Mouse (Mus musculus) layer of hippocampus, postnatal 36 days (tissue): ENCODE results near the gene Kif1b. TPM values are rescaled to one million over a fixed set of nuclear protein-coding genes. Genes with fewer than 3 reads are reported as not detected.

Source experiments
- DNase-seq, 2 experiments: peaks; one replicate each; pipeline ENCODE4 v3.0.0; 2022
- total RNA-seq, 2 experiments: library from RNA; stranded (reverse); gene quantifications; 2 replicates each; pipeline ENCODE4 v1.2.3; 2021

Kif1b gene
- 100 to 1,000 TPM; 391 to 406 TPM for total RNA-seq

DNA sequence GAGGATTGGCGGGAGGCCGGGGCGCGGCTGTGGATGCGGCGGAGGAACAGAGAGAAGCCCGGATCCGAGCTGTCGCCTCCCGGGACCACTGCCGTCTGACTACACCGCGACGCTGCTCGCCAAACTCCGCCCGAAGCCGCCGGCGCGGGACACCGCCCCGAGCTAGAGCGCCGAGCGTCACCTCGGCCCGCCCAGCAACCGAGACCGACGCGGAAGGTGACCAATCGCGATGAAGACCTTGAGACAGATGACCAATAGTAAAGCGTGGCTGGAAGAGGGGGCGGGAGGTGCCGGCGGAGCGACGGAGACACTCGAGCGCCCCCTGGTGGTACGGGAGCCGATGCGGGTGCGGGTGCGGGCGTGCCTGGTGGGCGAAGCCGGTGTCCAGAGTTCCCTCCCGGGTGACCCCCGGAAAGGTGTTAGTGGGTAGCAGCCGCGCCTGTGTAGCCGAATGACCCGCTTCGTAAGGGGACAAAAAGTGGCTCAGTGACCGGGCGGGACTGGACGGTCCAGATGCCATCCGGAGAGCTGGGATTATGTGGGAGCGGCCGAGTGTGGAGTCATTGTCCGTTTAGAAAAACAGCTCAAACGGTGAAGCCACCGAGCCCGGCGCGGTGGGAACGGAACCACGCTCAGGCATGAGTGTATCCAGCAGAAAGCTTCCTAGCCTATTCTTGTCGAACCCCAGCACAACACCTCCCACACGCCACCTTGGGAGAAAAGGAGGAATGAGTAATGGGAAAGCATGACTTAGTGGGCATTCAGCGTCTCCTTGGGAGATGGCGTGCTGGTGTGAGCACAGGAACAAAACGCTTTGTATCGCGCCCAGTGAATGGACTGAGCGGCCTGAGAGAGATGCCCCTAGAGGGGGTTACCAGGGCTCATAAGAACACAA is at the start of gene Kif1b:
Gene Kif1b, minus strand, starts transcription at position 98 of the 895 bp plus-strand sequence.
- DNase-seq, result peak; percentile 99

DNA sequence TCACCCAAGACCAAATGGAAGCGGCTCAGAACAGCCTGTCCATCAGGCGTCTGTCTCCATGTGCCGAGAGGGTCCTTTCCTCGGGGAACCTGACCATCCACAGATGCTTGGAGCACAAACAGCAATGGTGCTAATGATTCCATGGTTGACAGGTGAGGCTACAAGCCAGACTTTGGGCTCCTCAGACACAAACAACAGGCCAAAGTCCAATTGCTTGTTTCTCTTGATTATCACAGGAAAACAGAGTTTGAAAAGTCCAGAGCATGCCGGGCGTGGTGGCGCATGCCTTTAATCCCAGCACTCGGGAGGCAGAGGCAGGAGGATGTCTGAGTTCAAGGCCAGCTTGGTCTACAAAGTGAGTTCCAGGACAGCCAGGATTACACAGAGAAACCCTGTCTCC is 47.2 kb upstream of the Kif1b start:
- no peak for DNase-seq

DNA sequence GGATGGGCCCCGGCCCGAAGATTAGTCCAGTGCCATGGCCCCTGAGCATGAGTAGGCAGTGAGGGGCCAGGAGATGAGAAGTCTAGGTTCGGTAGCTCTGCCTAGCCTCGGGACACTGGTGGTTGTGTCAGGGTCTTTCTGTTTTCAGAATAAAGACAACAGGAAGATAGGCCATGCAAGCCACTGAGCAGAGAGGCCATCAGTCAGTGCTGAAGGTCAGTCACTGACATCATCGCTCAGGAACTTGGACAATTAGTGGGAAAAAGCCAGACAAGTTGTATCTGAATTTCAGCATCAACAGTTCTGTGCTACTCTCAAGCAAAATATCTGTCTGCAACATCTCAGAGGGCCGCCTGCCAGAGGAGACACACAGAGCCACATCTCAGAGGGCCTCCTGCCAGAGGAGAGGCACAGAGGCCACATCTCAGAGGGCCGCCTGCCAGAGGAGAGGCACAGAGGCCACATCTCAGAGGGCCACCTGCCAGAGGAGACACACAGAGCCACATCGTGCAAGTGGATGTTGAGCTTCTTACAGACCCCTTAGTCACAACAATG is 44.2 kb upstream of the Kif1b start:
- no peak for DNase-seq

DNA sequence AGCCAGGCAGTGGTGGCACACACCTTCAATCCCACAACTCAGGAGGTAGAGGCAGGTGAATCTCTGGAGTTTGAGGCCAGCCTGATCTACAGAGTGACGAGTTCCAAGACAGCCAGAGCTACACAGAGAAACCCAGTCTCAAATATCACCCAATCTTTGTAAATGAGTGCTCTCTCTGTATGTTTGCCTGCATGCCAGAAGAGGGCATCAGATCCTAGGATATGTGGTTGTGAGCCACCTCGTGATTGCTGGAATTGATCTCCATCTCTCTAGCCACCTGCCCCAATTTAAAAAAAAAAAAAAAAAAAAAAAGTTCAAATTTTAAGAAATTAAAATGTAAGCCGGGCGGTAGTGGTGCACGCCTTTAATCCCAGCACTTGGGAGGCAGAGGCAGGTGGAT is 41.5 kb upstream of the Kif1b start:
- no peak for DNase-seq

DNA sequence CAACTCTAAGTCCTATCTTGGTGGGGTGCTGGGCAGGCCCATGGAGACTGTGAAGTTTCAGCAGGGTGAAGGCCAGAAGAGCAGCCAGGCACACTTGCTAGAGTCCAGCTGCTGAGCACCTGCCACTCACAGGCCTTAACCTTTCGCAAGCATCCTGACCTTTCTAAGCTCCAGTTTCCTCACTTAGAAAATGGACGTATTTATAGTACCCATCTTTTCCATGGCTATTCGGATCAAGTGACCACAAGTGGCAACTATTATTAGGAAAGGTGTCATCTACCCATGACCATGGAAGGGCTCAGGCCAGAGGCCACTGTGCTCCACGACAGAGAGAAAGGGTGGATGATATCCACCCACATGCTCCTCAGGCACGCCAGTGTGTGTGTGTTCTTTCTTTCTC is 38.4 kb upstream of the Kif1b start:
- no peak for DNase-seq

DNA sequence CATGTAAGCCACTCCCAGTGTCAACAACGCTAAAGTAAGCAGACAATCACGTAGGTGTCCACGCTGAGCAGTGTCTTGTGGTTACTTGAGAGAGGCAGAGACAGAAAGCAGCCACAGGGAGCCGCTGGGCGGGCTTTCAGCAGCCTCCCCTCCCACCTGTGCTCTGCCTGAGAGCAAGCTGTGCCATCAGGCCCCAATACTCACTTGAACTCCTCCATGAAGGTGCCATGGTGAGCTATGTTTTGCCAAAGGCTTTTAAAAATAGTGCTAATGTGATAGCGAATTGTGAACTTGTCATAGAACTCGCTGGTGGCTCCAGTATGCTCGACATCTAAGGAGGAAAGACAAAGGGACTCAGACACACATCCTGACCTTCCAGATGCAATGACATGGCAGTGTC is 36.8 kb upstream of the Kif1b start:
- DNase-seq, result no peak

DNA sequence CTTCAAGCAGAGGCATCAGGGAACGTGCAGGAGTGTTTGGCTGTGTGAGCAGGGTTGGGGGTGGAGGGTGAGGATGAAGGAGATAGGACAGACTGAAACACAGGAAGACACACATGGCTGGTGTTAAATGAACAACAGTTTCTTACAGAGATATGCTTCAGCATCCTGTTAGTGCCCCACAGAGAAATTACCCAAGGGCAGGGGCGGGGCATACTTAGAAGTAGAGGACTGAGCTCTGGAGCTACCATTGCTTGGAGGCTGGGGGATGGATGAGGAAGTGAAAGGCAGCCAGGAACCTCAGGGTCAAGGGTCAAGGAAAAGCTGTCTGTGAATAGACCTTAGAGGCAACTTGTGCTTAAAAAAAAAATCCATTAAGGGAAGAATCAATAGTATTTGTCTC is 33.2 kb upstream of the Kif1b start:
- no peak for DNase-seq

DNA sequence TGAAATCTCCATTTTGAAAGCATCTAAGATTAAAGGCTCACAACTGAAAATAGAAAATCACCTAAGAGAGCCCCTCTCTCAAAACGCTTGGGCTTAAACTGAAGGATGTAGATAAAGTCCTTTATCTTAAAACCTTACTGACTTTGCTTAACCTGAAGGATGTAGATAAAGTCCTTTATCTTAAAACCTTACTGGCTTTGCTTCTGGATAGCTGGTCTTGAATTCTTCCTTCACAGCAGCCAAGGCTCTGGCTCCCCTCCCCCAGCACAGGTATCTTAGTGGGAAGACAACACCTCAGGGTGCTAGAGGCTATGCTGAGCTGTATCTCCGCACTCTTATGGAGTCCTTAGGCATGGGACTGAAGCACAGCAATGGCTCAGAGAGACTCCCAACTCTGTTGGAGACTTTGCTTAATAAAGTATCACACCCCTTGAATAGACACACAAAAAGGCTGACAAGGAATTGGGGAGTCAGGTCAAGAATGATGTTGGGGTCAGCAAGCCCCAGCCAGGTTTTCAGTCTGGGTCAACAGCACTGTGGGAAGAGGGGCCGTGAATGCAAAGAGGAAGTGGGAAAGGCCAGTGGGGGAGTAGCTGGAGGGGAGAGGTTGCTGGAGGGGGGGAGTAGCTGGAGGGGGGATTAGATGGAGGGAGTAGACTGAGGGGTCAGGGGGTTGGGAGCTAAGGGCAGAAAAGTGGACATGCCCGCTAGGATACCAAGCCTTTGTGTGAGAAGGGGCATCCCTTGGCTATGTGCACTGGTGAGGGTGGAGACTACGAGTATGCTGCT is 32.1 kb upstream of the Kif1b start:
- DNase-seq, result no peak

DNA sequence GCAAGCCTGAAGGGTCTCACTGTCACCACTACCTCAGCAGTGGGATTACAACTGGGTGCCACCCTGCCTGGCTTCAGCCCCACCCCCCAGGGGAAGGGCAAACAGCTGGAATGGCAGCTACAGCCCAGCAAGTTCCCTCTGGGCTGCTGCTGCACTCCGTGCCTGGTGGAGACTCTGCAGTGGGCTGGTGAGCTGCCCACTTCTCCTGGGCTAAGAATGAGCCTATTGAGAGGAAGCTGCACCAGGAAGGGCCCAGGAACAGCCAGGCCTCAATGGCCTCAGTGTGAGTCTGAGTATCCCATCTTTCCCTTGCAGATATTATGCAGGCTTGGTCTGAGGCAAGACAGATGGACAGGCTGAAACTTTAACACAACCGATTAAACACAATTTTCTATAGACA is 30.6 kb upstream of the Kif1b start:
- peak; percentile 36 to 50 for DNase-seq

DNA sequence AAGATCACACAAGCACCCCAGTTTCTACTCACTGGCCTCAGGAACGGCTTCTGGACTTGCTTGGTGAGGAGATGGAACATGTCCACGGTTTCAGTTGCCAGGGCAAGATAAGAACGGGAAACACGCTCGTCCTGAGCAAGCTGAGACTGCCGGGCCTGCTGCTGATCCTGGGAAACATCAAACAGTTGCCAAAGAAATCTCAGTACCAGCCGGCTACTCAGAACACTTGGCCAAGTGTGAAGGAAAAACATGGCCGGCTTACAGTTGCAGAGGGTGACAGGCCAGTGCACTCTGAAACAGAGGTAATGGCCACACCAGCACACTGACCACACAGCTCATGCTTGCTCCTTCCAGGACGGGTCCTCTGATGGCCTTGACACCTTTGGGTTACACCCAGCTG is 29.9 kb upstream of the Kif1b start:
- DNase-seq, result no peak

DNA sequence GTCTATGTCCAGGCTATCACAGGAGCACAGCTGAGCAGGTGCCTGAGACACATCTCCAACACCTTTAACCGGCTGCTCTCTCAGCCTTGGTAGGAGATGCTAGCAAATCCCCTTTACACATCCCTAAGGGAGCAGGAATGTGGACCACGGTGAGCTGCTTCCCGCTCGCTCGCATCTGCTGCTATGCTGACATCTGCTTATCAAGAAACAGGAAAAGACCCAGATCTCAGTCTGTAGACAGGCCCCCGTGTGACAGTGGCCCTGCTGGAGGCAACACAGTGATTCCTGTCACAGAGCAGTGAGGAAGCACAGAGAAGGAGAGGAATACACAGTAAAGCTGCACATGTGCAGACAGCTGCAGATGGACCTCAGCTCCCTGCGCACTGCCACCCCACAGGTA is 28.8 kb upstream of the Kif1b start:
- no peak for DNase-seq

DNA sequence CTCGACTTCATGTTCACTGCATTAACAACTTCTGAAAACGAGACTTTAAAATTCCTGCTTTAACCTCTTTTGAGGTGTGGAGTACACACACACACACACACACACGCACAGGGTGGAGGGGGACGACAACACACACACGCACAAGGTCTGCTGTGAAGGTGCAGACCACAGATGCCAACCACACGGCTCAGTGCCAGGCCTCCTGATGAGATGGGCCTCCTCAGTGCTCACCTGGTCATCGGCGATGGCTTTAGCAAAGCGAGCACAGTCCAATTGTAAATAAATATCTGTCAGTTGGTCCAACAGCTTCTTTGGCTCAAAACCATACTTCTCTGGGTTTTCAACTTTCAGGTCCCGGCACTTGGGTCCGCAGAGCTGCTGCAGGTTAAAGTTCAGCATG is 27.4 kb upstream of the Kif1b start:
- DNase-seq, result no peak

DNA sequence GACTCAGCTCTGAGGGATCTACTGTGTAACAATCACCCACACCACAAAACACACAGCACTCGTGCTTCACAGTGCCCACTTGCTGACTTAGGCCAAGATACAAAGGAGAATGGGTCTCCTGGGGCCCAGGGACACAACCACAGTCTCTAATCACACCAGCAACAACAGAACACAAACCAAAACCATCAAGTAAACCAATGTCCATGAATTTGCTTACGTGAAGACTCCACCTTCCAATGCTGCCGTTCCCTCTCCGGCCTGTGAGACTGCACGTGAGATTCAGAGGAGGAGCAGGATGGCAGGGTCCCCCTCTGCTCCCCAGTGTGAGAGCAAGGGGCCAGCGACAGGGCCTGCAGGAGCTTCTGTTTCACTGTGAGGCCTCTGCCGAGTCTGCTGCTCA is 25.2 kb upstream of the Kif1b start:
- no peak for DNase-seq

DNA sequence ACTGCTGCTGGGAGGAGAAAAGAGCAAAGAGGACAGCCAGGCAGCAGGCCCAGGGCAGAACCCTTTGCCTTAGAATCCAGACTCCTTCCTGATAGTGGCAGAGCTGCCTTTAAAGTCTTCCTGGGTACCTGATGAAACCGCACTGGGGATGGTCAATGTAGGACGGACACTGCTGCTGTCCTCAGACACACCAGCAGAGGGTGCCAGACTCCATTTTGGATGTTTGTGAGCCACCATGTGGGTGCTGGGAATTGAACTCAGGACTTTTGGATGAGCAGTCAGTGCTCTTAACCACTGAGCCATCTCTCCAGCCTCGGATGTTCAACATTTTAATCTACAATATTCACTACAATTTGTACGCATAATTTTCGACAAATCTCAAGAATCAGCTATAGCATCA is 23.0 kb upstream of the Kif1b start:
- DNase-seq, result no peak

DNA sequence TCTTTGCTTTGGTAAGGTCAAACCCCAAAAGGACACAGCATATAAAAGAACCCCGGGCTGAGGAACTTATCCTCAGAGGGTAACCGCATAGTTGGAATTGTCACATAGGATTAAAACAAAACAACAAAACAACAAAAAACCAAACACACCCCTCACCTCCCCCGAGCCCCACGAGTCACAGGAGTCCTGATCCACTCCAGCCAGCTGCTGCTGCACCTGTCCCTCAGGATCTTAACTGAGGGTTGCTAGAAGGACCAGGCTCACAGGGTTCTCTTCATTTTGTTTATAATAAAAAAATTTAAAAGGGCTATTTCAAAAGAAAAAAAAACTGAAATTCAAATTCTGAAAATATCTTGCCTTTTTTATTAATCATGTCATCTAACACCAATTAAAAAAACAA is 21.2 kb upstream of the Kif1b start:
- DNase-seq, result no peak

DNA sequence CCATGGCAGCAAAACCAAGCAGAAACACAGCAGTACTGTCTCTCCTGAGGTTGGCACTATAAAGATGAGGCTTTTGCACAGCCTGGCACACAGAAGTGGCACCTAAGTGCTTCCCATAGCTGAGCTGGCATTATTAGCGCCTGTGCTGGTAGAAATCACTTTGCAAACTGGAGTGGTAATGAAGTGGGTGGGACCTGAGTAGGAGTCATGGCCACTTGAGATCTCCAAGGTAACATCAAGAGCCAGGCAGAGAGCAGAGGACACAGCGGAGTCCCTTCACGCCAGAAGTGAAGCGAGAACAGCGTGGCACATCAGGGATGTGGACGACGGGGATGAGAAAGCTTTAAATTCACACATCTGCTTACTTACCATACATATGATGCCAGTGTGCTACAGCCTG is 19.8 kb upstream of the Kif1b start:
- DNase-seq, result no peak

DNA sequence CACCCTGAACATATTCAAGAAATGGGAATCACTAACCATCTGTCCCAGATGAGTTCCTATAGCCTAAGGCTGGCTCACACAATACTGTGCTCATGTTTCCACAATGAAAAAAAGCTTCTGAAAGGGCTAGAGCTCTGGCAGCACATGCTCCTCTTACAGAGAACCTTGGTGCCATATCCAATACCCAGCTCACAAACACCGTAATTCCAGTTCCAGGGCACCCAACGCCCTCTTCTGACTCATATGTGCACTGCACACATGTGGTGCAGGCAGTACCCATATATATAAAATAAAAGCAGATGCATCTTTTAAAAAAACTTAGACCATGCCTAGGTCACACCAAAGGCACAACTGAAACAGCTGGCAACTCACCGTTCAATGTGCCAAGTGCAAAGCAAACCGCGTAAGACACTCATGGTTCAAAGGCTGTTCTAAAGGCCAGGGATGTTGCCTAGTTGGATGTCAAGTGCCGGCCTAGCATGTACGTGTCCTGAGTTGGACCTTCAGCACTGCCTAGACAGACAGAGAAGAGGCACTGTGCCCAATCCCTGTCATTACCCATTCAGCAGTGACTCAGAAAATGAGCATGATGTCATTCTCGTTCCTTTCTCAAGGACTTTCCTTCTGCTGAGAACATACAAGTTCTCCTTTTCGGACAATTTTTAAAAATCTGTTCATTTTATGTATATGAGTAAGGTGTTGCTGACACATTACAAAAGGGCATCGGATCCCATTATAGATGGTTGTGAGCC is 18.1 kb upstream of the Kif1b start:
- no peak for DNase-seq

DNA sequence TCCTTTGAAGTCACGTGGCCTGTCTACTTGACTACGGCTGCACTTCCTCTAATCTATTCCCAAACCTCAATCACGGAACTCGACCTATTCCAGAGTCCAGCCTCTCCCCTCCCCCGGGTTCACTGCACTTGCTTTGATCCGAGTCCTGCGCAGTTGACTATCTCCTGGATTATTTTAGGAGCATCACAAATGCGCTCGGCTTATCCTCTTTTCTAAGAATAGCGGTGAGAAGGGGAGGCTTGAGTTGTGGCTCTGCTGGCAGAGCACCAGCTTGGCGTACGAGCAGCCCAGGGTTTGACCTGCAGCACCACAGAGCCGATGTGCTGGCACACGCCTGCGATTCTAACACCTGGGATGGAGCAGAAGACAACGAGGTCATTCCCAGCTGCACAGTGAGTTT is 16.2 kb upstream of the Kif1b start:
- no peak for DNase-seq

DNA sequence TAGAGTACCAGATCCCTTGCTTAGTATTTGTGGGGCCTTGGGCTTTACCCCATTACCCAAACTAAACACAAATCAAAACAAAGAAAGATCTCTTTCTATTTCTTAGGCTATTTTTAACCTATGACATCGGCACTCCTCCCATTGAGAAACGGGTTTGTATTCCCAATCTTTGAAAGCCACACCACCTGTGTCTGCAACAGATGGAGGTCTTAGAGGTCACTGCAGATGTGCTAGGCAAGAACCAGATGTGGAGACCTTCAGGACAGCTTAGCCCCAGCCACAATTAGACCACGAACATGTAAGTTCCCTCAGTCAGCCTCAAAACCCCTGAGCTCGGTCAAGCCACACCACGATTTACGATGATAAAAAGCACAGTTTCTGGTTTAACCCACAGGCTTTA is 15.2 kb upstream of the Kif1b start:
- no peak for DNase-seq

DNA sequence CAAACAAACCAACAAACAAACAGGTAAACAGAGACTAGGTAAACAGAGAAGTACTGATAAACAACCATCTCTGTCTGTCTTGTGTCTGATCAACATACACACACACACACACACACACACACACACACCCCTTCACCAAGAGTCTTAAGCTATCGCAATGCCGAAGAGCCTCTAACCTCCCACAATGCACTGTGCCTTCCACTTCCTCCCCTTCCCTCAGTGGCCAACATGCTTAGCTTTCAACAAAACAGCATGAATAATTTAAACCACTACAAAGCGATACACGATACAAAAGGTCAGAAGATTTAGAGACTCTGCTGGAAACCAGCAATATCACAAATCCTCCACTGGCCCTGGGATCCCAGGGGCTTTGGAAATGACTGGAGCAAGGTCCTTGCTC is 14.8 kb upstream of the Kif1b start:
- no peak for DNase-seq

DNA sequence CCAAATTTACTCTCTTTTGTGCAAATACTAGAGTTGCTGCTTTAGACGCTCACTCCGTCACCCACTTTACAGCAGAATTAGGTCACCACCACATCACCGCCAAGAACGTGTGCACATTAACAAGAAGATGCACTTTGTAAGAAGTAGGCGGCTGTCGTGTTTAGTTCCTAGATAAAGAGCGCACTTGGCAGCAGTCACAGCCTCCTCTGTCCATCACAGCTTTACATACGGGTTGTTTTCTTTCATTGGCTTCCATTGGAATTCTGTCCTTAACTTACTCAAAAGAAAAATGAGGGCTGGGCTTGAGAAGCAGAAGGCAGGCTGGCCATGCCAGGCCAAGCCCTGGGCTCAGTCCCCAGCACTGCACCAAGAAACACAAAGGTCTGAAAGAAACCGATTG is 11.6 kb upstream of the Kif1b start:
- no peak for DNase-seq

DNA sequence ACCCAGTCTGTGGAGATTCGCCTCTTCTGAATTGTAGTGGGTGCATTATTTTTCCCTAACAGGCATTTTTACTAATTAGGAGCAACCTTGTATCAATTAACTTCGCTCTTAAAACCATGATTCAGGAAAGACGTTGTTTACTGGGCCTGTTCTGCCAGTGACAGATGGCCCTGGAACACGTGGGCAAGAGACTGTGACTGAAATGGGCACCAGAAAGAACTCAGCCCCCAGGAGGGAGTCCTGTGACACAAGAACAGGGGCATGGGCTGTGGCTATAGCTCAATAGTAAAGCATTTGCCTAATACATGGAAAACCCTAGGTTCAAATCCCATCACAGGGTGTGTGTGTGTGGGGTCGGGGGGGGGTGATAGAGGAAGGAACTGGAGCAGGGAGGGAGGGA is 9.9 kb upstream of the Kif1b start:
- DNase-seq, result peak; percentile 60 to 61

DNA sequence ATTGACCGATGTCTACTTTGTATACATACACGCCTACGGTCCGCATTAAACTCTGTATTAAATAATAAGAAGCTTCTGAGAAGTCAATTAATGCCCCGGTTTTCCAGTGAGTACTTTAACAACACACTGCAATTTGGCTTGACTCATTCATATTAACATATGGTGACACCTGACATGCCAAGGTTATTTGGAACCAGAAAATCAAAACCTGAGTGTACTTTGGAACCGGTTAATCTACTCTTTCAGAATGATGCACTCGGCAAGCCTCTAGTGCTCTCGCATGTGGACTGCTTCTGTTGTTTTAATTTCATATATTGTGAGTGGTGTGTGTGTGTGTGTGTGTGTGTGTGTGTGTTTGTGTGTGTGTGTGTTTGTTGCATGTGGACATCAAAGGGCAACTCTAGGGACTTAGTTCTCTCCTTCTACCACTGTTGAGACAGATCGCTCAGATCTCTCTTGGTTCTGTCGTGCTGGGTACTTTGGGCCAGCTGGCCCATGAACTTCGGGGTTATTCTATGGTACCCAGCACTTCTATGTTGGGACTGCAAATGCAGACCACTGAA is 6.9 kb upstream of the Kif1b start:
- no peak for DNase-seq
